Mouse (Mus musculus) hindbrain, embryonic 11.5 days (tissue): ENCODE measurements at regions not wholly inside any gene's neighbourhood (a gene's known extent, or its start where the extent isn't known, plus 50 kb on each side); places are given as distances from the start of the nearest gene placed in this dataset.

Experiments used
- ATAC-seq: fragments of 200-750 bp; cut with Nextera tagmentation; 2 replicates; pipeline ENCODE4 v1.8.0; 2017; ENCODE audit warnings: mild to moderate bottlenecking, moderate TSS enrichment, moderate library complexity; ENCODE audit not compliant: low FRiP score
- DNase-seq: peaks from one replicate; pipeline ENCODE4 v3.0.0-alpha.2; 2015; ENCODE audit warnings: low spot score
- H3K27ac ChIP-seq: fragments of 300-500 bp; sonication (generic); 2 replicates; pipeline ENCODE4 v1.5.1; 2014; ENCODE audit warnings: mild to moderate bottlenecking, low read depth, low read length
- H3K27me3 ChIP-seq: fragments of 300-500 bp; sonication (generic); 2 replicates; pipeline ENCODE4 v1.6.1; 2014; ENCODE audit warnings: mild to moderate bottlenecking, low read length, moderate library complexity, mixed read lengths; ENCODE audit not compliant: control insufficient read depth, insufficient read depth
- H3K36me3 ChIP-seq: fragments of 300-500 bp; sonication (generic); 2 replicates; pipeline ENCODE4 v1.6.1; 2014; ENCODE audit warnings: mild to moderate bottlenecking, low read length, moderate library complexity, mixed read lengths; ENCODE audit not compliant: control insufficient read depth, insufficient read depth
- H3K4me1 ChIP-seq: fragments of 300-500 bp; sonication (generic); replicated peaks from 2 replicates; pipeline ENCODE4 v1.6.1; 2014; ENCODE audit warnings: low read length, mixed read lengths; ENCODE audit not compliant: control insufficient read depth, insufficient read depth
- H3K4me2 ChIP-seq: fragments of 300-500 bp; sonication (generic); replicated peaks from 2 replicates; pipeline ENCODE4 v1.6.1; 2014; ENCODE audit warnings: mild to moderate bottlenecking, low read depth, low read length
- H3K4me3 ChIP-seq: fragments of 300-500 bp; sonication (generic); 2 replicates; pipeline ENCODE4 v1.5.1; 2014; ENCODE audit warnings: low read depth, low read length
- H3K9ac ChIP-seq: fragments of 300-500 bp; sonication (generic); 2 replicates; pipeline ENCODE4 v1.6.1; 2014; ENCODE audit warnings: low read depth, low read length
- H3K9me3 ChIP-seq: fragments of 300-500 bp; sonication (generic); 2 replicates; pipeline ENCODE4 v1.6.1; 2016; ENCODE audit warnings: low read length; ENCODE audit not compliant: control insufficient read depth
- WGBS: fragments of 180-500 bp; shearing (Covaris S2); extraction: QIAGEN DNeasy Blood & Tissue Kit; methylation state at CpG from one replicate; pipeline ENCODE4 v1.1.7; 2014; 5-methylcytosine and 5-hydroxymethylcytosine counted together

- 90% methylated on average over 5 of the region's 5 CpGs for WGBS
- ATAC-seq, result no peak
- Histone ChIP-seq H3K27ac (no peak overlapping the region), H3K9ac (no peak overlapping the region), H3K4me3 (no peak overlapping the region), H3K36me3 (no peaks in the 10 kb centered on the region), H3K4me1 (no peaks in the 10 kb centered on the region), H3K9me3 (no peaks in the 10 kb centered on the region), H3K27me3 (no peaks in the 10 kb centered on the region), H3K4me2 (no peak overlapping the region)
- no peak for DNase-seq
These were observed 449.1 kb upstream of the Gm11114 start for GRCm38 (mm10) chr9:84863431-84863830.

- Histone ChIP-seq H3K4me3 (no peak overlapping the region), H3K36me3 (no peaks in the 10 kb centered on the region), H3K4me1 (no peaks in the 10 kb centered on the region), H3K9ac (no peak overlapping the region), H3K27ac (no peak overlapping the region), H3K27me3 (no peaks in the 10 kb centered on the region), H3K9me3 (no peaks in the 10 kb centered on the region), H3K4me2 (no peak overlapping the region)
- DNase-seq (no peak), ATAC-seq (no peak)
- WGBS, result 80% methylated on average over 2 of the region's 2 CpGs
These were observed 418.4 kb upstream of the Gm11114 start for GRCm38 (mm10) chr9:84894148-84894547.

- Histone ChIP-seq H3K4me3 (no peak overlapping the region), H3K9ac (no peak overlapping the region), H3K27ac (no peak overlapping the region), H3K4me2 (no peak overlapping the region), H3K36me3 (no peaks in the 10 kb centered on the region), H3K9me3 (no peaks in the 10 kb centered on the region), H3K4me1 (no peaks in the 10 kb centered on the region), H3K27me3 (no peaks in the 10 kb centered on the region)
- no peak for DNase-seq
- 48% methylated on average over 2 of the region's 2 CpGs for WGBS
- ATAC-seq, result no peak
These were observed 416.5 kb upstream of the Gm11114 start for GRCm38 (mm10) chr9:84896073-84896472.

- whole genome bisulfite sequencing, result 80% methylated on average over 2 of the region's 2 CpGs
- DNase-seq, result no peak
- H3K4me3 ChIP-seq, result no peak overlapping the region
- ATAC-seq, result no peak
- H3K9ac ChIP-seq, result no peak overlapping the region
- H3K36me3 ChIP-seq, result no peaks in the 10 kb centered on the region
- no peaks in the 10 kb centered on the region for H3K9me3 ChIP-seq
- no peak overlapping the region for H3K27ac ChIP-seq
- H3K27me3 ChIP-seq, result no peaks in the 10 kb centered on the region
- no peaks in the 10 kb centered on the region for H3K4me1 ChIP-seq
- no peak overlapping the region for H3K4me2 ChIP-seq
These were observed 411.9 kb upstream of the Gm11114 start for GRCm38 (mm10) chr9:84900643-84901042.

GRCm38 (mm10) chr9:84906244-84906643 is 406.3 kb upstream of the Gm11114 start:
- Histone ChIP-seq H3K4me1 (no peaks in the 10 kb centered on the region), H3K4me3 (no peak overlapping the region), H3K27ac (no peak overlapping the region), H3K9me3 (no peaks in the 10 kb centered on the region), H3K27me3 (no peaks in the 10 kb centered on the region), H3K36me3 (no peaks in the 10 kb centered on the region), H3K4me2 (no peak overlapping the region), H3K9ac (no peak overlapping the region)
- 74% methylated on average over 3 of the region's 3 CpGs for WGBS
- no peak for DNase-seq
- no peak for ATAC-seq

GRCm38 (mm10) chr9:84913321-84913720 is 399.3 kb upstream of the Gm11114 start:
- H3K27ac ChIP-seq, result no peak overlapping the region
- H3K9me3 ChIP-seq, result no peaks in the 10 kb centered on the region
- H3K4me3 ChIP-seq, result no peak overlapping the region
- H3K36me3 ChIP-seq, result no peaks in the 10 kb centered on the region
- WGBS, result 96% methylated on average over 1 of the region's 1 CpGs
- no peak overlapping the region for H3K4me2 ChIP-seq
- H3K9ac ChIP-seq, result no peak overlapping the region
- H3K4me1 ChIP-seq, result no peaks in the 10 kb centered on the region
- DNase-seq (no peak), ATAC-seq (no peak)
- H3K27me3 ChIP-seq, result no peaks in the 10 kb centered on the region

- Histone ChIP-seq H3K27ac (no peak overlapping the region), H3K9ac (no peak overlapping the region), H3K36me3 (no peaks in the 10 kb centered on the region), H3K9me3 (no peaks in the 10 kb centered on the region), H3K4me2 (no peak overlapping the region), H3K4me1 (no peaks in the 10 kb centered on the region), H3K27me3 (no peaks in the 10 kb centered on the region), H3K4me3 (no peak overlapping the region)
- DNase-seq (no peak), ATAC-seq (no peak)
- 79% methylated on average over 4 of the region's 4 CpGs for WGBS
These were observed 390.3 kb upstream of the Gm11114 start for GRCm38 (mm10) chr9:84922306-84922705.

GRCm38 (mm10) chr9:84923966-84924365 is 388.6 kb upstream of the Gm11114 start:
- whole genome bisulfite sequencing, result 87% methylated on average over 8 of the region's 8 CpGs
- ATAC-seq (no peak), DNase-seq (no peak)

GRCm38 (mm10) chr9:84936291-84937055 is 376.1 kb upstream of the Gm11114 start:
- ATAC-seq, result no peak
- no peaks in the 10 kb centered on the region for H3K27me3 ChIP-seq
- H3K4me3 ChIP-seq, result no peak overlapping the region
- H3K4me1 ChIP-seq, result no peaks in the 10 kb centered on the region
- 84% methylated on average over 2 of the region's 2 CpGs for WGBS
- no peaks in the 10 kb centered on the region for H3K9me3 ChIP-seq
- no peak overlapping the region for H3K27ac ChIP-seq
- H3K9ac ChIP-seq, result no peak overlapping the region
- DNase-seq, result no peak
- no peaks in the 10 kb centered on the region for H3K36me3 ChIP-seq
- H3K4me2 ChIP-seq, result no peak overlapping the region

More at GRCm38 (mm10) chr9:84923966-84924365, 388.6 kb upstream of the Gm11114 start:
- H3K27me3 ChIP-seq, result no peaks in the 10 kb centered on the region
- H3K9ac ChIP-seq, result no peak overlapping the region
- H3K4me3 ChIP-seq, result no peak overlapping the region
- H3K36me3 ChIP-seq, result no peaks in the 10 kb centered on the region
- H3K4me1 ChIP-seq, result no peaks in the 10 kb centered on the region
- no peaks in the 10 kb centered on the region for H3K9me3 ChIP-seq
- no peak overlapping the region for H3K27ac ChIP-seq
- no peak overlapping the region for H3K4me2 ChIP-seq
